Mouse (Mus musculus) heart, postnatal 0 days (tissue): Measurements from ENCODE around the gene Nav2. TPM values are rescaled to one million over a fixed set of nuclear protein-coding genes. Genes with fewer than 3 reads are reported as not detected.

Experiments used
- ATAC-seq: fragments of 200-750 bp; cut with Nextera tagmentation; 2 replicates; pipeline ENCODE4 v1.8.0; 2017; ENCODE audit warnings: low read depth, moderate number of reproducible peaks, moderate library complexity; ENCODE audit not compliant: insufficient read depth
- DNase-seq: peaks from one replicate; pipeline ENCODE4 v3.0.0-alpha.2; 2016; ENCODE audit warnings: low spot score
- H3K27ac ChIP-seq: fragments of 300-500 bp; sonication (generic); 2 replicates; pipeline ENCODE4 v1.5.1; 2014; ENCODE audit warnings: low read depth, mild to moderate bottlenecking
- H3K27me3 ChIP-seq: fragments of 300-500 bp; sonication (generic); 2 replicates; pipeline ENCODE4 v1.6.1; 2014; ENCODE audit warnings: low read length, mixed read lengths; ENCODE audit not compliant: control insufficient read depth, insufficient read depth
- H3K36me3 ChIP-seq: fragments of 300-500 bp; sonication (generic); replicated peaks from 2 replicates; pipeline ENCODE4 v1.6.1; 2014; ENCODE audit warnings: low read length, mixed read lengths; ENCODE audit not compliant: control insufficient read depth, insufficient read depth
- H3K4me1 ChIP-seq: fragments of 300-500 bp; sonication (generic); 2 replicates; pipeline ENCODE4 v1.6.1; 2014; ENCODE audit warnings: antibody characterized with exemption; ENCODE audit not compliant: control insufficient read depth, insufficient read depth
- H3K4me2 ChIP-seq: fragments of 300-500 bp; sonication (generic); 2 replicates; pipeline ENCODE4 v1.6.1; 2014; ENCODE audit warnings: low read depth, mild to moderate bottlenecking, low read length, moderate library complexity
- H3K4me3 ChIP-seq: fragments of 300-500 bp; sonication (generic); 2 replicates; pipeline ENCODE4 v1.5.1; 2014; ENCODE audit warnings: low read depth, low read length
- H3K9ac ChIP-seq: fragments of 300-500 bp; sonication (generic); replicated peaks from 2 replicates; pipeline ENCODE4 v1.6.1; 2014; ENCODE audit warnings: low read depth, low read length, mixed read lengths
- H3K9me3 ChIP-seq: fragments of 300-500 bp; sonication (generic); replicated peaks from 2 replicates; pipeline ENCODE4 v1.6.1; 2016; ENCODE audit warnings: low read length; ENCODE audit not compliant: control insufficient read depth
- CTCF ChIP-seq: IDR thresholded peaks from 2 replicates; pipeline ENCODE4 v1.5.1; 2016; ENCODE audit warnings: antibody characterized with exemption, control low read depth, low read depth
- EP300 ChIP-seq: IDR thresholded peaks from 2 replicates; pipeline ENCODE4 v1.6.1; 2016; ENCODE audit warnings: antibody characterized with exemption, low read depth
- WGBS: fragments of 180-500 bp; shearing (Covaris S2); extraction: QIAGEN DNeasy Blood & Tissue Kit; methylation state at CpG from one replicate; pipeline ENCODE4 v1.1.7; 2014; 5-methylcytosine and 5-hydroxymethylcytosine counted together
- polyA plus RNA-seq: library from polyadenylated mRNA; unstranded; fragments of >200 nt; fragmentation: Nextera tagmentation; extraction: Ambion mirVana; gene quantifications from 2 replicates; pipeline ENCODE4 v1.2.1, GENCODE M21; 2015
- total RNA-seq: library from RNA; depleted of rRNA; stranded (reverse); fragments of >200 nt; gene quantifications from 2 replicates; pipeline ENCODE4 v1.2.3, GENCODE M21; 2014; ENCODE audit warnings: low replicate concordance

Nav2 gene
- total and polyA plus RNA-seq, 2 experiments from 2014 or later, result 22.8 to 77.9 TPM

- WGBS, result 58% methylated on average over 4 of the region's 4 CpGs
- Histone ChIP-seq H3K4me1 (peaks cover 8% of the 10 kb centered on the region; the same call in 1 of the 2 replicates), H3K4me2 (no peak overlapping the region), H3K9me3 (no peaks in the 10 kb centered on the region), H3K27me3 (no peaks in the 10 kb centered on the region), H3K27ac (no peak overlapping the region), H3K9ac (no peak overlapping the region), H3K4me3 (no peak overlapping the region), H3K36me3 (no peaks in the 10 kb centered on the region)
- TF ChIP-seq EP300 (no peak), CTCF (no peak)
- ATAC-seq, result no peak
- no peak for DNase-seq
These were observed 133.0 kb downstream of the Nav2 start for GRCm38 (mm10) chr7:49041334-49042070.

- Histone ChIP-seq H3K9me3 (no peaks in the 10 kb centered on the region), H3K36me3 (no peaks in the 10 kb centered on the region), H3K4me3 (no peak overlapping the region), H3K27ac (no peak overlapping the region), H3K27me3 (no peaks in the 10 kb centered on the region), H3K4me2 (no peak overlapping the region), H3K4me1 (peaks cover 8% of the 10 kb centered on the region; the same call in 1 of the 2 replicates), H3K9ac (no peak overlapping the region)
- WGBS, result 89% methylated on average over 6 of the region's 6 CpGs
- ATAC-seq (no peak), DNase-seq (no peak)
- TF ChIP-seq EP300, result no peak
- no peak for TF ChIP-seq CTCF
These were observed 137.2 kb downstream of the Nav2 start for GRCm38 (mm10) chr7:49045499-49046346.

GRCm38 (mm10) chr7:49046347-49046989 lies 138.0 kb downstream of the Nav2 start:
- no peaks in the 10 kb centered on the region for H3K27me3 ChIP-seq
- no peaks in the 10 kb centered on the region for H3K36me3 ChIP-seq
- ATAC-seq (no peak), DNase-seq (no peak)
- H3K4me1 ChIP-seq, result peaks cover 8% of the 10 kb centered on the region; the same call in 1 of the 2 replicates
- no peak overlapping the region for H3K4me3 ChIP-seq
- no peaks in the 10 kb centered on the region for H3K9me3 ChIP-seq
- no peak overlapping the region for H3K9ac ChIP-seq
- WGBS, result 56% methylated on average over 6 of the region's 6 CpGs
- no peak overlapping the region for H3K27ac ChIP-seq
- H3K4me2 ChIP-seq, result no peak overlapping the region
- TF ChIP-seq EP300 (no peak), CTCF (no peak)

- no peak for DNase-seq
- Histone ChIP-seq H3K9ac (no peak overlapping the region), H3K36me3 (no peaks in the 10 kb centered on the region), H3K4me3 (no peak overlapping the region), H3K27me3 (no peaks in the 10 kb centered on the region), H3K4me2 (no peak overlapping the region), H3K4me1 (0 out of 2 replicates have a peak, but pooled peaks cover under 1% of the 10 kb centered on the region), H3K27ac (no peak overlapping the region), H3K9me3 (no peaks in the 10 kb centered on the region)
- no peak for ATAC-seq
- 57% methylated on average over 8 of the region's 8 CpGs for WGBS
- TF ChIP-seq EP300, result no peak
- no peak for TF ChIP-seq CTCF
These were observed 138.8 kb downstream of the Nav2 start for GRCm38 (mm10) chr7:49047336-49047735.

- Histone ChIP-seq H3K4me2 (no peak overlapping the region), H3K9ac (no peak overlapping the region), H3K27ac (no peak overlapping the region), H3K4me3 (no peak overlapping the region), H3K4me1 (no peaks in the 10 kb centered on the region), H3K9me3 (no peaks in the 10 kb centered on the region), H3K36me3 (no peaks in the 10 kb centered on the region), H3K27me3 (no peaks in the 10 kb centered on the region)
- TF ChIP-seq EP300, result no peak
- TF ChIP-seq CTCF, result no peak
- ATAC-seq (no peak), DNase-seq (no peak)
- WGBS, result 82% methylated on average over 9 of the region's 9 CpGs
These were observed 144.5 kb downstream of the Nav2 start for GRCm38 (mm10) chr7:49052871-49053618.
